Mouse (Mus musculus) intestine, embryonic 14.5 days (tissue): Measurements from ENCODE around the gene Olfr653. TPM values are rescaled to one million over a fixed set of nuclear protein-coding genes. Genes with fewer than 3 reads are reported as not detected.

ENCODE experiments used
- ATAC-seq: fragments of 200-750 bp; cut with Nextera tagmentation; replicated peaks from 2 replicates; pipeline ENCODE4 v1.8.0; 2017; ENCODE audit warnings: low read depth, moderate number of reproducible peaks, moderate TSS enrichment, moderate library complexity; ENCODE audit not compliant: low FRiP score, low TSS enrichment
- DNase-seq: peaks from one replicate; pipeline ENCODE4 v3.0.0-alpha.2; 2018; ENCODE audit warnings: low spot score
- H3K27ac ChIP-seq: fragments of 300-500 bp; sonication (generic); 2 replicates; pipeline ENCODE4 v1.5.1; 2014; ENCODE audit warnings: low read depth, mild to moderate bottlenecking, control low read depth
- H3K27me3 ChIP-seq: fragments of 300-500 bp; sonication (generic); replicated peaks from 2 replicates; pipeline ENCODE4 v1.6.1; 2014; ENCODE audit warnings: low read length, control low read depth; ENCODE audit not compliant: control insufficient read depth, insufficient read depth
- H3K36me3 ChIP-seq: fragments of 300-500 bp; sonication (generic); 2 replicates; pipeline ENCODE4 v1.6.1; 2014; ENCODE audit warnings: low read length, control low read depth; ENCODE audit not compliant: control insufficient read depth, insufficient read depth
- H3K4me1 ChIP-seq: fragments of 300-500 bp; sonication (generic); replicated peaks from 2 replicates; pipeline ENCODE4 v1.6.1; 2014; ENCODE audit warnings: low read length, control low read depth, mixed read lengths; ENCODE audit not compliant: control insufficient read depth, insufficient read depth
- H3K4me2 ChIP-seq: fragments of 300-500 bp; sonication (generic); 2 replicates; pipeline ENCODE4 v1.6.1; 2014; ENCODE audit warnings: low read length
- H3K4me3 ChIP-seq: fragments of 300-500 bp; sonication (generic); 2 replicates; pipeline ENCODE4 v1.5.1; 2014; ENCODE audit warnings: low read depth, low read length, control low read depth, mixed read lengths
- H3K9ac ChIP-seq: fragments of 300-500 bp; sonication (generic); 2 replicates; pipeline ENCODE4 v1.6.1; 2014; ENCODE audit warnings: mild to moderate bottlenecking, low read length
- H3K9me3 ChIP-seq: fragments of 300-500 bp; sonication (generic); 2 replicates; pipeline ENCODE4 v1.6.1; 2016; ENCODE audit warnings: low read length, control low read depth; ENCODE audit not compliant: control insufficient read depth
- WGBS: fragments of 180-500 bp; shearing (Covaris S2); extraction: QIAGEN DNeasy Blood & Tissue Kit; methylation state at CpG from one replicate; pipeline ENCODE4 v1.1.7; 2014; 5-methylcytosine and 5-hydroxymethylcytosine counted together
- polyA plus RNA-seq: library from polyadenylated mRNA; unstranded; fragments of >200 nt; fragmentation: Nextera tagmentation; extraction: Ambion mirVana; gene quantifications from 2 replicates; pipeline ENCODE4 v1.2.1, GENCODE M21; 2014

The Olfr653 gene
- polyA plus RNA-seq = 0.05 TPM in 1 of 2 replicates, not detected in the other

DNA sequence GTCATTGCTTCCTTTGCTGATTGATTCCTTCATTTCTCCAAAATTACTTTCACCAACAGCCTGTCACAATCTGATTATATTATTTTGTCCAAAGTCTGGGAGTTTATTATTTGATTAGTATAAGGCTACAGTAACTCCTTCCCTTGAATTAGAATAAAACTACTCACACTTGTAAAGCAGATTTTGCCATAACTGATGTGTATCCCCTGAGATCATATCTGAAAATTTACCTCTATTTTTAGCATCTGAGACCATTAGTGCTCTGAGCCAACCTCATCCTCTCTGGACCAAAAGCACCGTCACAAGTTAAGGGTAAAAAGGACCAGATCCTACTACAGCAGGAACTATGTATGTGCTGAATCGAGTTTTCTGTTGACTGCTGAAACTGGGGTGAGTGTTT is at the start of gene Olfr653:
TSS of gene Olfr653 (plus strand) at position 301 of the 400 bp plus-strand sequence.
- no peak within 1 kb of the TSS for H3K27ac ChIP-seq
- no peaks in the 10 kb centered on the region for H3K9me3 ChIP-seq
- no peak within 1 kb of the TSS for H3K9ac ChIP-seq
- H3K4me3 ChIP-seq = no peak within 1 kb of the TSS
- ATAC-seq (no peak), DNase-seq (no peak)
- no peaks in the 10 kb centered on the region for H3K27me3 ChIP-seq
- no peak within 1 kb of the TSS for H3K4me2 ChIP-seq
- H3K4me1 ChIP-seq = no peaks in the 10 kb centered on the region
- H3K36me3 ChIP-seq = no peaks in the 10 kb centered on the region
- 63% methylated on average over 2 of the region's 2 CpGs for WGBS

- Histone ChIP-seq H3K9ac (no peak within 1 kb of the TSS), H3K27me3 (no peaks in the 10 kb centered on the region), H3K4me3 (no peak within 1 kb of the TSS), H3K36me3 (no peaks in the 10 kb centered on the region), H3K4me1 (no peaks in the 10 kb centered on the region), H3K9me3 (no peaks in the 10 kb centered on the region), H3K27ac (no peak within 1 kb of the TSS), H3K4me2 (no peak within 1 kb of the TSS)
- DNase-seq (no peak), ATAC-seq (no peak)
- 68% methylated on average over 5 of the region's 5 CpGs for WGBS
Observed at GRCm38 (mm10) chr7:104549833-104550232, 27.3 kb upstream of the Olfr653 start, which contains the start of gene Olfr651. TSS of gene Olfr651 (plus strand) at chr7:104550133.

DNA sequence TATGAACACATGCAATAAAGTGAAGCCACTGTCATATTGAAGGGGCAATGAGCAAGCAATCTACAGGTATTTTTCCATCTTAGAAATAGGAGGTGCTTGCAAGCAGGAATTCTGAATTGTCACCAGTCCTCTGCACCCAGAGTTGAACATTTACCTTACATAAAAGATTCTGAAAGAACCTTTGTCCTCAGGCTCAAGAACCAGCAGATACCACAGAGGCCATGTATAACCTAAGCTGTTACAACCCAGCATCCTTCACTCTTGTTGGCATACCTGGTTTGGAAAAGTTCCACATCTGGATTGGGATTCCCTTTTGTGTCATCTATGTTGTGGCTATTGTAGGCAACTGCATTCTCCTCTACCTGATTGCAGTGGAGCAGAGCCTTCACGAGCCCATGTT is 24.4 kb upstream of the Olfr653 start:
- DNase-seq = no peak
- no peaks in the 10 kb centered on the region for H3K36me3 ChIP-seq
- no peaks in the 10 kb centered on the region for H3K27me3 ChIP-seq
- ATAC-seq = no peak
- H3K9ac ChIP-seq = no peak overlapping the region
- 77% methylated on average over 1 of the region's 1 CpGs for WGBS
- H3K4me2 ChIP-seq = no peak overlapping the region
- H3K4me1 ChIP-seq = no peaks in the 10 kb centered on the region
- H3K4me3 ChIP-seq = no peak overlapping the region
- no peaks in the 10 kb centered on the region for H3K9me3 ChIP-seq
- no peak overlapping the region for H3K27ac ChIP-seq

DNA sequence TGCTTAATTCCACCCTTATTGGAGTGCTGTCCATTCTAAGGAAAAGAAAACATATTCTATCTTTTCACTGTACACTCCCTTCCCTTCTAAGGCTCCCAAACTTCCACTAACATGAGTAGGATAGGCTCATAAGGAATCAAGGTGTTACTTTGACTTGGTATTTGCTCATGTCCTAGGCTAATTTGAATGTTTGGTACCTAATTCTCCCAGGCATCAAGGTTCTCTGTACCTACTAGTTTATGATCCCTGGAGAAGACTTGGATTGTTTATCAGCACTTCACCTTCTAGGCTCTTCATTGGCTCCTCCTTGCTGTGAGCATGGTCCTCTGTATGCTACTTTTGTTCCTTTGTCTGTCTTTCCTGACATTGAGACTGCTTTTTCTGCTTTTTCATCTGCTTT is 16.5 kb upstream of the Olfr653 start, which contains the start of gene Olfr652:
TSS of gene Olfr652 (plus strand) at position 301 of the 400 bp plus-strand sequence.
- Histone ChIP-seq H3K4me1 (no peaks in the 10 kb centered on the region), H3K4me3 (no peak within 1 kb of the TSS), H3K27me3 (no peaks in the 10 kb centered on the region), H3K9me3 (no peaks in the 10 kb centered on the region), H3K4me2 (no peak within 1 kb of the TSS), H3K27ac (no peak within 1 kb of the TSS), H3K9ac (no peak within 1 kb of the TSS), H3K36me3 (no peaks in the 10 kb centered on the region)
- ATAC-seq = no peak
- no peak for DNase-seq

DNA sequence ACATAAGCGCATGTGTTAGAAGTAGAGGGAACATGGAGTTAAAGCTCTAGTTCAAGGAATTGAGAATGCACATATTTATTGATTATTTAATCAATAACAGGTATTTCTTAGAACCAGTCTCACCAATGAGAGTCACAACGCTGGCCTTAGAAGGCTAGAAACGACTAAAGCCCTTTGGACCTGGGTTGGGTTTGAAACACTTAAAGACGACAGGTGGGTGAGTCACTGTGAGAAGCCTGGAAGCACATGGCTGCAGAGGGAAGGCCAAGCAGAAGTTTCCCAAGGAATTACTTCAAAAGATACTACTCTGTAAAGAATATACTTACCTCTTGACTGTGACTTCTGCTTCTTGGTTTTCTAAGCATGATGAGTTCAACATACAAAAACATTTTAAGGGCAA is 3.7 kb downstream of the Olfr653 start:
- ATAC-seq (no peak), DNase-seq (no peak)
- H3K4me3 ChIP-seq = no peak overlapping the region
- H3K4me1 ChIP-seq = no peaks in the 10 kb centered on the region
- H3K4me2 ChIP-seq = no peak overlapping the region
- H3K9ac ChIP-seq = no peak overlapping the region
- H3K9me3 ChIP-seq = no peaks in the 10 kb centered on the region
- H3K27ac ChIP-seq = no peak overlapping the region
- H3K27me3 ChIP-seq = no peaks in the 10 kb centered on the region
- 83% methylated on average over 4 of the region's 4 CpGs for WGBS
- no peaks in the 10 kb centered on the region for H3K36me3 ChIP-seq

- Histone ChIP-seq H3K4me1 (no peaks in the 10 kb centered on the region), H3K36me3 (no peaks in the 10 kb centered on the region), H3K9me3 (no peaks in the 10 kb centered on the region), H3K27ac (no peak overlapping the region), H3K27me3 (no peaks in the 10 kb centered on the region), H3K9ac (no peak overlapping the region), H3K4me3 (no peak overlapping the region), H3K4me2 (no peak overlapping the region)
- ATAC-seq = no peak
- DNase-seq = no peak
- 75% methylated on average over 4 of the region's 4 CpGs for WGBS
Observed at GRCm38 (mm10) chr7:104581429-104581828, 4.3 kb downstream of the Olfr653 start.

- WGBS = 68% methylated on average over 4 of the region's 4 CpGs
- no peaks in the 10 kb centered on the region for H3K9me3 ChIP-seq
- ATAC-seq (no peak), DNase-seq (no peak)
- no peaks in the 10 kb centered on the region for H3K27me3 ChIP-seq
- no peak within 1 kb of the TSS for H3K9ac ChIP-seq
- no peak within 1 kb of the TSS for H3K27ac ChIP-seq
- H3K36me3 ChIP-seq = no peaks in the 10 kb centered on the region
- H3K4me2 ChIP-seq = no peak within 1 kb of the TSS
- H3K4me3 ChIP-seq = no peak within 1 kb of the TSS
- H3K4me1 ChIP-seq = no peaks in the 10 kb centered on the region
Observed at GRCm38 (mm10) chr7:104586725-104587124, 9.6 kb downstream of the Olfr653 start, which contains the start of gene Olfr654. TSS of gene Olfr654 (plus strand) at chr7:104587025.

DNA sequence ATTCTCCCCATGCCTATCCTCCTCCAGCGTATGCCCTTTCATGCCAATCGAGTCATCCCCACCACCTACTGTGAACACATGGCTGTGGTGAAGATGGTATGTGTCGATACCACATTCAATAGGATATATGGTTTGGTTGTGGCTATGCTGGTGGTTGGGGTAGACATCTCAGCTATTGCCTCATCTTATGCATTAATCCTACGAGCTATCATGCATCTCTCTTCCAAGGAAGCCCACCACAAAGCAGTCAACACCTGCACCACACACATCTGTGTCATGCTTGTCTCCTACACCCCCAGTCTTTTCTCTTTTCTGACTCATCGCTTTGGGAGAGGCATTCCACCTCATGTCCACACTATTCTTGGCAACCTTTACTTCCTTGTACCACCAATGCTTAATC is 11.2 kb downstream of the Olfr653 start:
- Histone ChIP-seq H3K4me2 (no peak overlapping the region), H3K36me3 (no peaks in the 10 kb centered on the region), H3K9me3 (no peaks in the 10 kb centered on the region), H3K27me3 (no peaks in the 10 kb centered on the region), H3K27ac (no peak overlapping the region), H3K4me3 (no peak overlapping the region), H3K9ac (no peak overlapping the region), H3K4me1 (no peaks in the 10 kb centered on the region)
- no peak for ATAC-seq
- WGBS = 86% methylated on average over 5 of the region's 5 CpGs
- DNase-seq = no peak

DNA sequence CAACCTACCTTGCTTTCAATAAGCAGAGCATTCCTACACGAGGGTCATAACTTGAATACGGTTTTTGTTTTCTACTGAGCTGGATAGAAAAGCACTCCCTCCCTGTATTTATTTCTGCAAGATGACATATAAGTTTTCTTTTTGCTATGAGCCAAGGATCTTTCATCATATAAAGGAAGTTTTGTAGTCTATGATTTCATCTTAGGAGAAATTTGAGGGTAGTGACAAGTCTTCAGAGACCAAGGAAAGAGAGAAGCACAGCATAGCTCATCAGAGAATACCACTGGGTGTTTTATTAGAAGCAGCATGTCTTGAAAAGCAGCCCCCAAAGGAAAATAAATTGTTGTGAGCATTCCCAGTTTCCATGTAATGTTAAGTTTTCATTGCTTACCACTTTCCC is 24.6 kb downstream of the Olfr653 start, which contains the start of gene Olfr655:
TSS of gene Olfr655 (minus strand) at position 101 of the 400 bp plus-strand sequence.
- DNase-seq (no peak), ATAC-seq (no peak)

More for the DNA sequence above, 24.6 kb downstream of the Olfr653 start, which contains the start of gene Olfr655:
- Histone ChIP-seq H3K4me3 (no peak within 1 kb of the TSS), H3K4me1 (no peaks in the 10 kb centered on the region), H3K4me2 (no peak within 1 kb of the TSS), H3K9me3 (no peaks in the 10 kb centered on the region), H3K27ac (no peak within 1 kb of the TSS), H3K36me3 (no peaks in the 10 kb centered on the region), H3K27me3 (no peaks in the 10 kb centered on the region), H3K9ac (no peak within 1 kb of the TSS)
- WGBS = 91% methylated on average over 2 of the region's 2 CpGs
